Comparison of ENCODE assay signal across 8 mouse cellular contexts in genomic region chr16:27140037-27140436, GRCm38 (mm10).
DNase-seq lines count a peak whose midpoint lies in the region; ATAC-seq and TF ChIP-seq lines count a peak whose summit lies in the region.
"Had no signal": no experiment of that assay in that cellular context is flagged by ENCODE, and none has a peak within 500 bp of the region (broad histone marks: within the 10 kb centered on the region; RNA-seq: fewer than 3 reads in every experiment).

No protein-coding gene starts in this region.

- TF ChIP-seq CTCF in lung, postnatal 0 days (IDR thresholded peaks at IDR 0.05) = peak; percentile 79

- H3K27me3 ChIP-seq in forebrain, embryonic 15.5 days = no peaks in the 10 kb centered on the region
- H3K27me3 ChIP-seq in lung, postnatal 0 days (replicated peaks; ENCODE audit: insufficient read depth, low read length) = no peaks in the 10 kb centered on the region

- no peaks in the 10 kb centered on the region for H3K36me3 ChIP-seq in forebrain, embryonic 15.5 days
- no peaks in the 10 kb centered on the region for H3K36me3 ChIP-seq in lung, postnatal 0 days (ENCODE audit: insufficient read depth, low read length)

- no peaks in the 10 kb centered on the region for H3K9me3 ChIP-seq in forebrain, embryonic 15.5 days
- H3K9me3 ChIP-seq in lung, postnatal 0 days (ENCODE audit: low read length) = no peaks in the 10 kb centered on the region

- whole genome bisulfite sequencing in forebrain, embryonic 15.5 days = 14% methylated on average over 3 of the region's 3 CpGs
- 6% methylated on average over 3 of the region's 3 CpGs for WGBS in lung, postnatal 0 days

- no peak overlapping the region for H3K27ac ChIP-seq in forebrain, embryonic 15.5 days (replicated peaks)
- H3K27ac ChIP-seq in lung, postnatal 0 days (ENCODE audit: low read length) = no peak overlapping the region

- TF ChIP-seq EP300 in lung, postnatal 0 days (IDR thresholded peaks at IDR 0.05) = no peak

- H3K4me2 ChIP-seq in forebrain, embryonic 15.5 days (replicated peaks) = no peak overlapping the region
- no peak overlapping the region for H3K4me2 ChIP-seq in lung, postnatal 0 days (replicated peaks; ENCODE audit: low read depth, low read length)

- no peak overlapping the region for H3K4me3 ChIP-seq in forebrain, embryonic 15.5 days
- no peak overlapping the region for H3K4me3 ChIP-seq in lung, postnatal 0 days (ENCODE audit: low read depth, low read length)
- H3K4me3 ChIP-seq: myocyte had no signal

- peak; percentile 80 for DNase-seq in 3T3-L1 (ENCODE audit: low read depth, low spot score)
- peak; percentile 54 for DNase-seq in CD4-positive, CD25-positive, alpha-beta regulatory T cell, adult 2 months (ENCODE audit: low read depth, low spot score)
- DNase-seq in c-Kit-positive CD71-positive TER-119-negative erythroid progenitor cells, embryonic 14.5 days (ENCODE audit: low read depth) = peak; percentile 22
- peak; percentile 76 for DNase-seq in layer of hippocampus, adult 11-12 months (ENCODE audit: low spot score)
- DNase-seq in lung, postnatal 0 days (ENCODE audit: low spot score) = peak; percentile 40
- peak; percentile 46 to 72 for DNase-seq in right cerebral cortex, postnatal 10 days (ENCODE audit: low spot score in 2 of 2)

- H3K4me1 ChIP-seq in forebrain, embryonic 15.5 days = no peaks in the 10 kb centered on the region
- no peaks in the 10 kb centered on the region for H3K4me1 ChIP-seq in lung, postnatal 0 days (ENCODE audit: insufficient read depth, low read depth, low read length)

- H3K9ac ChIP-seq in forebrain, embryonic 15.5 days (replicated peaks) = no peak overlapping the region
- H3K9ac ChIP-seq in lung, postnatal 0 days (replicated peaks; ENCODE audit: low read depth) = no peak overlapping the region

- peak; percentile 57 for ATAC-seq in forebrain, embryonic 15.5 days (replicated peaks)
- ATAC-seq in lung, postnatal 0 days = no peak

Comparison
In these comparisons a context has a peak if more than half of its experiments do, and no peak if none do; other contexts are left out.
1. DNase-seq: peak in every context shown above with its lines; median percentile 80 in 3T3-L1; 76 in layer of hippocampus, adult 11-12 months; 59 in right cerebral cortex, postnatal 10 days; 54 in CD4-positive, CD25-positive, alpha-beta regulatory T cell, adult 2 months; 40 in lung, postnatal 0 days; 22 in c-Kit-positive CD71-positive TER-119-negative erythroid progenitor cells, embryonic 14.5 days.